Mouse (Mus musculus) stomach, embryonic 15.5 days (tissue): ENCODE results near the gene Erbb4. TPM values are rescaled to one million over a fixed set of nuclear protein-coding genes. Genes with fewer than 3 reads are reported as not detected.

Experiments
- ATAC-seq: fragments of 200-750 bp; cut with Nextera tagmentation; 2 replicates; pipeline ENCODE4 v1.8.0; 2017; ENCODE audit warnings: low read depth, moderate number of reproducible peaks, moderate TSS enrichment; ENCODE audit not compliant: insufficient read depth, low FRiP score
- H3K27ac ChIP-seq: fragments of 300-500 bp; sonication (generic); 2 replicates; pipeline ENCODE4 v1.5.1; 2015; ENCODE audit warnings: mild to moderate bottlenecking, inconsistent platforms
- H3K27me3 ChIP-seq: fragments of 300-500 bp; sonication (generic); replicated peaks from 2 replicates; pipeline ENCODE4 v1.6.1; 2015; ENCODE audit warnings: inconsistent platforms
- H3K36me3 ChIP-seq: fragments of 300-500 bp; sonication (generic); 2 replicates; pipeline ENCODE4 v1.6.1; 2015; ENCODE audit warnings: inconsistent platforms
- H3K4me1 ChIP-seq: fragments of 300-500 bp; sonication (generic); 2 replicates; pipeline ENCODE4 v1.6.1; 2015; ENCODE audit warnings: inconsistent platforms
- H3K4me2 ChIP-seq: fragments of 300-500 bp; sonication (generic); 2 replicates; pipeline ENCODE4 v1.6.1; 2015; ENCODE audit warnings: mild to moderate bottlenecking, inconsistent platforms
- H3K4me3 ChIP-seq: fragments of 300-500 bp; sonication (generic); replicated peaks from 2 replicates; pipeline ENCODE4 v1.5.1; 2015; ENCODE audit warnings: inconsistent platforms
- H3K9ac ChIP-seq: fragments of 300-500 bp; sonication (generic); 2 replicates; pipeline ENCODE4 v1.6.1; 2015; ENCODE audit warnings: inconsistent platforms
- H3K9me3 ChIP-seq: fragments of 300-500 bp; sonication (generic); 2 replicates; pipeline ENCODE4 v1.6.1; 2016; ENCODE audit warnings: inconsistent platforms
- WGBS: fragments of 180-500 bp; shearing (Covaris S2); methylation state at CpG from one replicate; pipeline ENCODE4 v1.1.7; 2015; 5-methylcytosine and 5-hydroxymethylcytosine counted together
- polyA plus RNA-seq: library from polyadenylated mRNA; unstranded; fragments of >200 nt; fragmentation: Nextera tagmentation; extraction: Ambion mirVana; gene quantifications from 2 replicates; pipeline ENCODE4 v1.2.1, GENCODE M21; 2015

Erbb4 gene
- polyA plus RNA-seq, 1 experiment from 2014 or later, result 0.14 TPM

GRCm38 (mm10) chr1:68333714-68334113, 774.1 kb downstream of the Erbb4 start:
- Histone ChIP-seq H3K9me3 (no peaks in the 10 kb centered on the region), H3K4me3 (no peak overlapping the region), H3K27me3 (no peaks in the 10 kb centered on the region), H3K4me1 (no peaks in the 10 kb centered on the region), H3K36me3 (no peaks in the 10 kb centered on the region), H3K27ac (no peak overlapping the region), H3K4me2 (no peak overlapping the region), H3K9ac (no peak overlapping the region)
- no peak for ATAC-seq
- WGBS, result 52% methylated on average over 2 of the region's 2 CpGs

- Histone ChIP-seq H3K4me2 (no peak overlapping the region), H3K27ac (no peak overlapping the region), H3K4me1 (no peaks in the 10 kb centered on the region), H3K4me3 (no peak overlapping the region), H3K36me3 (no peaks in the 10 kb centered on the region), H3K9ac (no peak overlapping the region), H3K27me3 (no peaks in the 10 kb centered on the region), H3K9me3 (no peaks in the 10 kb centered on the region)
- no peak for ATAC-seq
- WGBS, result 55% methylated on average over 4 of the region's 4 CpGs
Observed at GRCm38 (mm10) chr1:68305813-68306212, 802.0 kb downstream of the Erbb4 start.

- no peak for ATAC-seq
- WGBS, result 62% methylated on average over 2 of the region's 2 CpGs
- H3K9me3 ChIP-seq, result no peaks in the 10 kb centered on the region
Observed at GRCm38 (mm10) chr1:68284443-68284842, 823.4 kb downstream of the Erbb4 start.

GRCm38 (mm10) chr1:68275819-68276218, 832.0 kb downstream of the Erbb4 start:
- H3K36me3 ChIP-seq, result no peaks in the 10 kb centered on the region
- H3K9me3 ChIP-seq, result no peaks in the 10 kb centered on the region
- WGBS, result 70% methylated on average over 5 of the region's 5 CpGs
- no peak overlapping the region for H3K27ac ChIP-seq
- ATAC-seq, result no peak
- no peak overlapping the region for H3K9ac ChIP-seq
- no peaks in the 10 kb centered on the region for H3K4me1 ChIP-seq
- H3K27me3 ChIP-seq, result no peaks in the 10 kb centered on the region
- H3K4me3 ChIP-seq, result no peak overlapping the region
- H3K4me2 ChIP-seq, result no peak overlapping the region

More at GRCm38 (mm10) chr1:68284443-68284842, 823.4 kb downstream of the Erbb4 start:
- H3K27ac ChIP-seq, result no peak overlapping the region
- no peak overlapping the region for H3K4me2 ChIP-seq
- no peak overlapping the region for H3K4me3 ChIP-seq
- no peaks in the 10 kb centered on the region for H3K4me1 ChIP-seq
- no peaks in the 10 kb centered on the region for H3K36me3 ChIP-seq
- H3K27me3 ChIP-seq, result no peaks in the 10 kb centered on the region
- no peak overlapping the region for H3K9ac ChIP-seq

- Histone ChIP-seq H3K9me3 (no peaks in the 10 kb centered on the region), H3K9ac (no peak overlapping the region), H3K27me3 (no peaks in the 10 kb centered on the region), H3K4me3 (no peak overlapping the region), H3K4me2 (no peak overlapping the region), H3K36me3 (no peaks in the 10 kb centered on the region), H3K4me1 (no peaks in the 10 kb centered on the region), H3K27ac (no peak overlapping the region)
- WGBS, result 30% methylated on average over 3 of the region's 3 CpGs
- ATAC-seq, result no peak
Observed at GRCm38 (mm10) chr1:68178580-68178979, 929.3 kb downstream of the Erbb4 start.

- no peaks in the 10 kb centered on the region for H3K9me3 ChIP-seq
- no peak for ATAC-seq
- H3K36me3 ChIP-seq, result no peaks in the 10 kb centered on the region
- H3K27me3 ChIP-seq, result no peaks in the 10 kb centered on the region
- no peaks in the 10 kb centered on the region for H3K4me1 ChIP-seq
- H3K4me2 ChIP-seq, result no peak overlapping the region
- no peak overlapping the region for H3K9ac ChIP-seq
- no peak overlapping the region for H3K4me3 ChIP-seq
- no peak overlapping the region for H3K27ac ChIP-seq
- WGBS, result 42% methylated on average over 1 of the region's 1 CpGs
Observed at GRCm38 (mm10) chr1:68155253-68155652, 952.6 kb downstream of the Erbb4 start.

GRCm38 (mm10) chr1:68150572-68150971, 957.3 kb downstream of the Erbb4 start:
- Histone ChIP-seq H3K27me3 (no peaks in the 10 kb centered on the region), H3K4me1 (no peaks in the 10 kb centered on the region), H3K4me3 (no peak overlapping the region), H3K27ac (no peak overlapping the region), H3K9ac (no peak overlapping the region), H3K9me3 (no peaks in the 10 kb centered on the region), H3K36me3 (no peaks in the 10 kb centered on the region), H3K4me2 (no peak overlapping the region)
- no peak for ATAC-seq
- 77% methylated on average over 2 of the region's 2 CpGs for WGBS

- no peak overlapping the region for H3K4me2 ChIP-seq
- H3K27me3 ChIP-seq, result no peaks in the 10 kb centered on the region
- ATAC-seq, result no peak
- H3K4me3 ChIP-seq, result no peak overlapping the region
- no peaks in the 10 kb centered on the region for H3K36me3 ChIP-seq
- no peak overlapping the region for H3K27ac ChIP-seq
- H3K9ac ChIP-seq, result no peak overlapping the region
- H3K4me1 ChIP-seq, result no peaks in the 10 kb centered on the region
- WGBS, result 62% methylated on average over 7 of the region's 7 CpGs
- no peaks in the 10 kb centered on the region for H3K9me3 ChIP-seq
Observed at GRCm38 (mm10) chr1:68142562-68143350, 965.1 kb downstream of the Erbb4 start.

GRCm38 (mm10) chr1:68134943-68135342, 972.9 kb downstream of the Erbb4 start:
- Histone ChIP-seq H3K4me2 (no peak overlapping the region), H3K9ac (no peak overlapping the region), H3K27ac (no peak overlapping the region), H3K36me3 (no peaks in the 10 kb centered on the region), H3K9me3 (no peaks in the 10 kb centered on the region), H3K4me1 (no peaks in the 10 kb centered on the region), H3K4me3 (no peak overlapping the region), H3K27me3 (no peaks in the 10 kb centered on the region)
- no peak for ATAC-seq

GRCm38 (mm10) chr1:68134450-68134849, 973.4 kb downstream of the Erbb4 start:
- no peak overlapping the region for H3K4me2 ChIP-seq
- no peak overlapping the region for H3K27ac ChIP-seq
- no peaks in the 10 kb centered on the region for H3K36me3 ChIP-seq
- H3K4me1 ChIP-seq, result no peaks in the 10 kb centered on the region
- ATAC-seq, result no peak
- no peaks in the 10 kb centered on the region for H3K9me3 ChIP-seq
- no peak overlapping the region for H3K9ac ChIP-seq
- H3K27me3 ChIP-seq, result no peaks in the 10 kb centered on the region
- no peak overlapping the region for H3K4me3 ChIP-seq
- 73% methylated on average over 2 of the region's 2 CpGs for WGBS

- no peak overlapping the region for H3K4me2 ChIP-seq
- H3K27me3 ChIP-seq, result no peaks in the 10 kb centered on the region
- H3K9me3 ChIP-seq, result no peaks in the 10 kb centered on the region
- H3K27ac ChIP-seq, result no peak overlapping the region
- no peak overlapping the region for H3K4me3 ChIP-seq
- no peak overlapping the region for H3K9ac ChIP-seq
- no peaks in the 10 kb centered on the region for H3K36me3 ChIP-seq
- ATAC-seq, result no peak
- H3K4me1 ChIP-seq, result no peaks in the 10 kb centered on the region
- WGBS, result 87% methylated on average over 2 of the region's 2 CpGs
Observed at GRCm38 (mm10) chr1:68123541-68123940, 984.3 kb downstream of the Erbb4 start.

GRCm38 (mm10) chr1:68120364-68120763, 987.5 kb downstream of the Erbb4 start:
- H3K4me2 ChIP-seq, result no peak overlapping the region
- H3K27ac ChIP-seq, result no peak overlapping the region
- H3K9ac ChIP-seq, result no peak overlapping the region
- H3K27me3 ChIP-seq, result no peaks in the 10 kb centered on the region
- no peaks in the 10 kb centered on the region for H3K4me1 ChIP-seq
- H3K36me3 ChIP-seq, result no peaks in the 10 kb centered on the region
- ATAC-seq, result no peak
- 70% methylated on average over 7 of the region's 7 CpGs for WGBS
- no peaks in the 10 kb centered on the region for H3K9me3 ChIP-seq
- H3K4me3 ChIP-seq, result no peak overlapping the region

GRCm38 (mm10) chr1:68115721-68116120, 992.1 kb downstream of the Erbb4 start:
- H3K4me1 ChIP-seq, result no peaks in the 10 kb centered on the region
- no peaks in the 10 kb centered on the region for H3K9me3 ChIP-seq
- no peak overlapping the region for H3K4me2 ChIP-seq
- ATAC-seq, result no peak
- H3K36me3 ChIP-seq, result no peaks in the 10 kb centered on the region
- no peak overlapping the region for H3K27ac ChIP-seq
- no peak overlapping the region for H3K9ac ChIP-seq
- H3K4me3 ChIP-seq, result no peak overlapping the region
- no peaks in the 10 kb centered on the region for H3K27me3 ChIP-seq
- 81% methylated on average over 5 of the region's 5 CpGs for WGBS
